Mouse (Mus musculus) kidney, embryonic 15.5 days (tissue): ENCODE measurements around the gene Enpp3. TPM values are rescaled to one million over a fixed set of nuclear protein-coding genes. Genes with fewer than 3 reads are reported as not detected.

Source experiments
- ATAC-seq: fragments of 200-750 bp; cut with Nextera tagmentation; replicated peaks from 2 replicates; pipeline ENCODE4 v1.8.0; 2017; ENCODE audit warnings: moderate TSS enrichment; ENCODE audit not compliant: low FRiP score
- H3K27ac ChIP-seq: fragments of 300-500 bp; sonication (generic); 2 replicates; pipeline ENCODE4 v1.5.1; 2015; ENCODE audit warnings: mild to moderate bottlenecking, inconsistent platforms
- H3K27me3 ChIP-seq: fragments of 300-500 bp; sonication (generic); 2 replicates; pipeline ENCODE4 v1.6.1; 2015; ENCODE audit warnings: inconsistent platforms
- H3K36me3 ChIP-seq: fragments of 300-500 bp; sonication (generic); 2 replicates; pipeline ENCODE4 v1.6.1; 2015; ENCODE audit warnings: inconsistent platforms
- H3K4me1 ChIP-seq: fragments of 300-500 bp; sonication (generic); 2 replicates; pipeline ENCODE4 v1.6.1; 2015; ENCODE audit warnings: inconsistent platforms
- H3K4me2 ChIP-seq: fragments of 300-500 bp; sonication (generic); 2 replicates; pipeline ENCODE4 v1.6.1; 2015; ENCODE audit warnings: moderate library complexity, mild to moderate bottlenecking, inconsistent platforms
- H3K4me3 ChIP-seq: fragments of 300-500 bp; sonication (generic); replicated peaks from 2 replicates; pipeline ENCODE4 v1.5.1; 2015; ENCODE audit warnings: mild to moderate bottlenecking, inconsistent platforms
- H3K9ac ChIP-seq: fragments of 300-500 bp; sonication (generic); 2 replicates; pipeline ENCODE4 v1.6.1; 2015; ENCODE audit warnings: mild to moderate bottlenecking, inconsistent platforms
- H3K9me3 ChIP-seq: fragments of 300-500 bp; sonication (generic); replicated peaks from 2 replicates; pipeline ENCODE4 v1.6.1; 2016; ENCODE audit warnings: inconsistent platforms
- WGBS: fragments of 180-500 bp; shearing (Covaris S2); methylation state at CpG from one replicate; pipeline ENCODE4 v1.1.7; 2015; ENCODE audit warnings: mixed read lengths; 5-methylcytosine and 5-hydroxymethylcytosine counted together
- polyA plus RNA-seq: library from polyadenylated mRNA; unstranded; fragments of >200 nt; fragmentation: Nextera tagmentation; extraction: Ambion mirVana; gene quantifications from 2 replicates; pipeline ENCODE4 v1.2.1, GENCODE M21; 2015

Gene Enpp3
- polyA plus RNA-seq, result 3.7 and 6.4 TPM in 2 replicates

GRCm38 (mm10) chr10:24842676-24843075 is at the start of gene Enpp3:
Gene Enpp3, minus strand, starts transcription at chr10:24842823.
- Histone ChIP-seq H3K4me3 (no peak within 1 kb of the TSS), H3K36me3 (no peaks in the 10 kb centered on the region), H3K9ac (no peak within 1 kb of the TSS), H3K4me2 (no peak within 1 kb of the TSS), H3K4me1 (peaks cover 5% of the 10 kb centered on the region; the same call in 1 of the 2 replicates), H3K9me3 (0 out of 2 replicates have a peak, but pooled peaks cover 3% of the 10 kb centered on the region), H3K27me3 (no peaks in the 10 kb centered on the region), H3K27ac (no peak within 1 kb of the TSS)
- no peak for ATAC-seq
- 97% methylated on average over 1 of the region's 1 CpGs for WGBS

DNA sequence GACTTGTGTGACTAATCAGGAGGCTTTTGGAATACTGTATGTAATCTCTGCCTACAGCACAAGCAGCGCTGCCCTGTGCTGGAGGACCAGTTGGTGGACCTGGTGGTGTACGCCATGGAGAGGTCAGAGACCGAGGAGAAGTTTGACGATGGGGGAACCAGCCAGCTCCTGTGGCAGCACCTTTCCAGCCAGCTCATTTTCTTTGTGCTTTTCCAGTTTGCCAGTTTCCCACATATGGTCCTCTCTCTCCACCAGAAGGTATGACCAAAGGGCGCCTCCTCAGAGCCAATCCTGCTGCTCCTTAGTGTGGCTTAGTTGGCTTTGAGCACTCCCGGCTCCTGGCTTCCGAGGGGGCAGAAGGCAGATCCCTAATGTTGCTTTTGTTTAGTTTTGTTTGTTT is 45.7 kb upstream of the Enpp3 start:
- Histone ChIP-seq H3K9me3 (no peaks in the 10 kb centered on the region), H3K36me3 (peaks cover 92% of the 10 kb centered on the region), H3K9ac (no peak overlapping the region), H3K4me2 (no peak overlapping the region), H3K4me3 (no peak overlapping the region), H3K27ac (no peak overlapping the region), H3K4me1 (no peaks in the 10 kb centered on the region), H3K27me3 (no peaks in the 10 kb centered on the region)
- ATAC-seq, result no peak
- 95% methylated on average over 7 of the region's 7 CpGs for WGBS

DNA sequence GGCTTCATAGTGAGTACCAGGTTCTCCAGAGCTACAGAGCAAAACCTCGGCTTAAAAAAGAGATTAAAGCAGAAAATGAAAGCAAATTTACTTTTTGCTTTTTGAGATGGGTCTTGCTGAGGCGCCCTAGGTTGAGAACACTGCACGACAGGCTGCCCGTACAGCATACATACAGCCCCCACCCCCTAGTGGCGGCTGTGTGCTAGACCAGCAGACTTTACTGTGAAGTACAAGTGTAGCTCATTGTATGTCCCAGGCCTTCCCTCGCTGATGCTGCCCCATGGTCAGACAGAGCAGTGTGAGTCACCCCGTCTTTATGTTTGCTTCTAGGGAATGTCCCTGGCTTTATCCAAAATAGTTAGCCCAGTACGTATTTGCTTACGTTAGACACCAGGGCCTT is 43.4 kb upstream of the Enpp3 start:
- Histone ChIP-seq H3K27ac (no peak overlapping the region), H3K36me3 (peaks cover 95% of the 10 kb centered on the region), H3K9ac (no peak overlapping the region), H3K4me2 (no peak overlapping the region), H3K4me1 (no peaks in the 10 kb centered on the region), H3K27me3 (no peaks in the 10 kb centered on the region), H3K4me3 (no peak overlapping the region), H3K9me3 (no peaks in the 10 kb centered on the region)
- no peak for ATAC-seq
- 87% methylated on average over 9 of the region's 9 CpGs for WGBS

- H3K4me3 ChIP-seq, result no peak overlapping the region
- no peak overlapping the region for H3K4me2 ChIP-seq
- H3K27me3 ChIP-seq, result no peaks in the 10 kb centered on the region
- peaks cover 70% of the 10 kb centered on the region for H3K36me3 ChIP-seq
- 81% methylated on average over 4 of the region's 4 CpGs for WGBS
- H3K4me1 ChIP-seq, result 0 out of 2 replicates have a peak, but pooled peaks cover 2% of the 10 kb centered on the region
- H3K9me3 ChIP-seq, result no peaks in the 10 kb centered on the region
- no peak overlapping the region for H3K9ac ChIP-seq
- H3K27ac ChIP-seq, result no peak overlapping the region
- no peak for ATAC-seq
Observed at GRCm38 (mm10) chr10:24873624-24874023, 31.0 kb upstream of the Enpp3 start.

DNA sequence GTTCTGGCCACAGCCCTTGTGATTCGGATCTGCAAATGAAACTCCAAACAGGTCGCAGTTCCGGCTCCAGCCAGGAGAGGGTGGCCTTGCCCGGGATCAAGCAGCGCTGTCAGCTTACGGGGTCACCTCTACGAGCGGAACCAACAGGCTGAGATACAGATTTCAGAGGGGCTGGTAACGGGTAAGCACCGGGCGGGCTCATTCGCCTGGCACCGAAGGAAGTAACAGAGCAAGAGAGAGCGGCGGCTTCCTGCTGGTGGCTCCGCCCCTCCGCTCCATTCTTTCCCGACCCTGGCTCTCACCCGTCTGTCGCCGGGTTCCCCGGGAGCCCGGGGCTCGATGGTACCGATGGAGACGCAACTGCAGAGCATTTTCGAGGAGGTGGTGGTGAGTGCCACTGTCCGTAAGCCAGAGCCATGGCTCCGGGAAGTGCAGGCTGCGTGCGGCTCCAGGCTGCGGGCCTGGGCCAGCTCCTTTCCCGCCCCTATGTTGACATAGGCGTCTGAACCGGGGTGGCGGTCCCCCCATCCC is 27.2 kb upstream of the Enpp3 start, which contains the start of gene Med23:
TSS of gene Med23 (plus strand) at position 227 of the 531 bp plus-strand sequence.
- H3K4me1 ChIP-seq, result 0 out of 2 replicates have a peak, but pooled peaks cover 2% of the 10 kb centered on the region
- H3K9ac ChIP-seq, result peak within 1 kb of the TSS; percentile 70
- peaks cover 35% of the 10 kb centered on the region for H3K36me3 ChIP-seq
- H3K27me3 ChIP-seq, result no peaks in the 10 kb centered on the region
- no peaks in the 10 kb centered on the region for H3K9me3 ChIP-seq
- peak; percentile 99 for ATAC-seq
- WGBS, result 0% methylated on average over 36 of the region's 36 CpGs
- H3K27ac ChIP-seq, result no peak within 1 kb of the TSS
- H3K4me3 ChIP-seq, result peak within 1 kb of the TSS; percentile 65
- peak within 1 kb of the TSS; percentile 62 for H3K4me2 ChIP-seq

DNA sequence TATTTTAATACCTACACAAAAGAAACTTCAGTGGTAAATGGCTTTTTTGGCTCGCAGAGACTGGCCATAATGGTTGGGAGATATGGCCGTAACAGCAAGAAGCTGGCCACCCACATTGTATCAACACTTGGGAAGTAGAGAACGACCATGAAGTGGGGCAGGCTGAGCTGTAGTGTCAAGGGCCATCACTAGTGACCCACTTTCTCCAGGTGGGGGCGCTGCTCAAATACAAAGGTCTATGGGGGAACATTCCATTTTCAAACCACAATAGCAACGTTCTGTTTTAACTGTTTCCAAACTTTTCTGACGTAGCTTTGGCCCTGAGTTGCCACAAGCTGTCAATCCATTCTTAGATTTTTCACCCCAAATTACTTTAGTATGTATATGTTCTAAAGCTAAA is 21.8 kb upstream of the Enpp3 start:
- WGBS, result 72% methylated on average over 6 of the region's 6 CpGs
- ATAC-seq, result no peak
- no peak overlapping the region for H3K9ac ChIP-seq
- no peak overlapping the region for H3K4me2 ChIP-seq
- H3K4me3 ChIP-seq, result no peak overlapping the region
- H3K9me3 ChIP-seq, result no peaks in the 10 kb centered on the region
- no peaks in the 10 kb centered on the region for H3K36me3 ChIP-seq
- no peak overlapping the region for H3K27ac ChIP-seq
- H3K4me1 ChIP-seq, result no peaks in the 10 kb centered on the region
- H3K27me3 ChIP-seq, result no peaks in the 10 kb centered on the region

DNA sequence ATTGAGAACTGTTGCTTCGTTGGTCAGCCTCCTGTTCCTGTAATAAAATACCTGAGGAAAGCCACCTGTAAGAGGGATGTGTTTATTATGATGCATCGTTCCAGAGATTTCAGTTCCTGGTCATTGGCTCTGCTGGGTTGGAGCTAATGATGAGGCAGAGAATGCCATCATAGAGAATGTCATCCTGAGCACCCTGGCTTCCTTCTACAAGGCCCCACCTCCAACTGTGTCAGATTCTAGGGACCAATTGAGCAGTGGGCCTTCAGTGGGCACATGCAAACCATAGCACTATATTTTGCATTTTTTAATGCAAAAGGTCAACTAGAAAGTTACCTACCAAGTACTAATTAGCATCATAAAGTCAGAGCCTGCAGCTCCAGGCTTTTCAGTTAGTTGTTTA is 20.5 kb upstream of the Enpp3 start:
- H3K36me3 ChIP-seq, result no peaks in the 10 kb centered on the region
- no peak overlapping the region for H3K9ac ChIP-seq
- H3K4me1 ChIP-seq, result no peaks in the 10 kb centered on the region
- H3K4me2 ChIP-seq, result no peak overlapping the region
- H3K9me3 ChIP-seq, result no peaks in the 10 kb centered on the region
- no peak overlapping the region for H3K4me3 ChIP-seq
- H3K27ac ChIP-seq, result no peak overlapping the region
- 54% methylated on average over 2 of the region's 2 CpGs for WGBS
- no peaks in the 10 kb centered on the region for H3K27me3 ChIP-seq
- no peak for ATAC-seq

- ATAC-seq, result no peak
- no peak overlapping the region for H3K27ac ChIP-seq
- no peaks in the 10 kb centered on the region for H3K27me3 ChIP-seq
- peaks cover 5% of the 10 kb centered on the region; the same call in 1 of the 2 replicates for H3K4me1 ChIP-seq
- H3K36me3 ChIP-seq, result no peaks in the 10 kb centered on the region
- H3K4me3 ChIP-seq, result no peak overlapping the region
- no peak overlapping the region for H3K9ac ChIP-seq
- H3K9me3 ChIP-seq, result 0 out of 2 replicates have a peak, but pooled peaks cover 3% of the 10 kb centered on the region
- no peak overlapping the region for H3K4me2 ChIP-seq
- WGBS, result 25% methylated on average over 2 of the region's 2 CpGs
Observed at GRCm38 (mm10) chr10:24841998-24842397, 625 bp downstream of the Enpp3 start.

DNA sequence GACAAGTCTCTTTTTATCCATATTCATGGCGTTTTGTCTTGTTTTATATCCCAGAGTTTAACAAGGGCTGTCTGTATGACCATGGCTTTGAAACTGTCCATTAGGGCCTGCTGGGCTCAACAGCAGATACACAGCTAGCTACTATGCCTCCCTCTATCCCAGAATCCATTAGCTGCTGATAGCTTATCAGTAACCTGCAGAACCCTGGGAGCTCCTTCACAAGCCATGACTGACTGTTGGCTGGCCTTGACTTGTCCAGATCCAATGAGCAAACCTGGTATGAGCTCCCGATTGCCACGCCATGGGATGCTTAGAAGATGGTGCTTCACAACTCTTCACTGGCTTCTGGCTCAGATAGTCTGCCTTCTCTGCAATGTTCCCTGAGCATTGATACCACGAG is 1.8 kb downstream of the Enpp3 start:
- Histone ChIP-seq H3K4me2 (no peak overlapping the region), H3K4me1 (peaks cover 12% of the 10 kb centered on the region; the same call in 1 of the 2 replicates), H3K9ac (no peak overlapping the region), H3K36me3 (no peaks in the 10 kb centered on the region), H3K27ac (no peak overlapping the region), H3K9me3 (0 out of 2 replicates have a peak, but pooled peaks cover 3% of the 10 kb centered on the region), H3K4me3 (no peak overlapping the region), H3K27me3 (no peaks in the 10 kb centered on the region)
- ATAC-seq, result no peak
- 89% methylated on average over 4 of the region's 4 CpGs for WGBS

DNA sequence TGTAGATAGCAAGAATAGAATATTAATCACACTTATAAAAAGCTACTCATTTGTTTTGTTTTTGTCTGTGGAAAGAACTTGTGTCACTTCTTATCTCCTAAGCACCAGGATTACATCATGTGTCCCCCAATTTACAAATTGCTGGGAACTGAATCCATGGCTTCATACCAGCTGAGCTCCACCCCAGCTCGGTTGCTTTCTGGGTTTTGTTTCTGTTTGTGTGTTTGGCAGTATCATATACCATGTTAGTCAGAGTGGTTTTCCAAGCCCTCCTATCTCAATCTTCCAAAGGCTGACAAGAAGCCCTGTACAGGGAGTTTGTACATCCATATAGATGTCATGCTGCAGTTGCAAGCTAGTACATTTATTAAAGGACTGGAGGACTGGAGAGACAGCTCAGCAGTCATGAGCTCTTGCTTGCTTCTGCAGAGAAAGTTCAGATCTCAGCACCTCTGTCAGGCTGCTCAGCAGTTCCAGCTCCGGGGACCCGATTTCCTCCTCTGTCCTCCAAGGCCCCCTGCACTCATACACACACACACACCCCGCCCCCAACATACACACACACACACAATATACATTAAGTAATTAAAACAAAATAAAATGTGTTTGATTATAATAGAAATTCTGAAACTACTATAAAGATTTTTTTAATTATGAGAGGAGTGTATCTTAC is 6.1 kb downstream of the Enpp3 start:
- H3K9ac ChIP-seq, result no peak overlapping the region
- no peaks in the 10 kb centered on the region for H3K9me3 ChIP-seq
- no peak overlapping the region for H3K4me3 ChIP-seq
- no peaks in the 10 kb centered on the region for H3K36me3 ChIP-seq
- peaks cover 22% of the 10 kb centered on the region for H3K4me1 ChIP-seq
- no peak overlapping the region for H3K27ac ChIP-seq
- ATAC-seq, result no peak; the same call in 1 of the 2 replicates
- peak overlapping the region; percentile 47 for H3K4me2 ChIP-seq
- H3K27me3 ChIP-seq, result no peaks in the 10 kb centered on the region
- 57% methylated on average over 4 of the region's 4 CpGs for WGBS

DNA sequence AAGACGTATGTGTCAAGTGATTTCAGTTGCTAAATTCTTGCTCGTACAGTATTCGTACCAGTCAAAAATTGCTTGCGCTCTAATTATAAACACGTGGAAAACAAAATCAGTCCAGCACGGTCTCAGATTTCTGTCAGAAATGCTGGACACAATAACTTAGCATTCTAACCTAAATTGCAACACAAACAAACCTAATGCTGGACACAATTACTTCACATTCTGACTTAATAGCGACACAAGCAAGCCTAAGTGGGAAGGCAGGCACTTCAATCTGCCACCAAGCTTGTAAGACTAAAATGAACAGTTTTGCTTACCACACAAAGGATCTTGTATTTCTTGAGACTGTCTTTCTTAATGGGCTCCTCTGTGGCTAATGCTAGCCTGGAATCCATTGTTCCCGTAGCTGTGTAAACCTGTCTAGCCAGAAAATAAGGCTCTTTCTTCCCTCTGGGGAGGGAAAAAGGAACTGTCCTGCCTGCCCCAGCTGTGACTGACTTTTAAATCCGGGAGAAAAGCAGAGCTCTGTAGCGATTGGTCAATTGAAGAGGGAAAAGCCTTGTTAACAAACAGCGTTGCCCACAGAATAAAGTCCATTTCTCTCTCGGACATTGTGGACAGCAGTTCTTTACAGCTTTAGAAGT is 6.8 kb downstream of the Enpp3 start:
- 0 out of 2 replicates have a peak overlapping the region, but pooled peaks have one; percentile 11 for H3K9ac ChIP-seq
- peak overlapping the region; percentile 52; the same call in 1 of the 2 replicates for H3K27ac ChIP-seq
- 25% methylated on average over 12 of the region's 12 CpGs for WGBS
- peak overlapping the region; percentile 26 for H3K4me3 ChIP-seq
- H3K27me3 ChIP-seq, result no peaks in the 10 kb centered on the region
- no peak for ATAC-seq
- peak overlapping the region; percentile 47 for H3K4me2 ChIP-seq
- no peaks in the 10 kb centered on the region for H3K36me3 ChIP-seq
- no peaks in the 10 kb centered on the region for H3K9me3 ChIP-seq
- H3K4me1 ChIP-seq, result peaks cover 22% of the 10 kb centered on the region
